Mouse (Mus musculus): ENCODE data around the gene Ssc5d. TPM values are rescaled to one million over a fixed set of nuclear protein-coding genes. Genes with fewer than 3 reads are reported as not detected.

Ssc5d gene
- polyA plus RNA-seq, 1 experiment from 2014 or later, result 1.6 TPM

DNA sequence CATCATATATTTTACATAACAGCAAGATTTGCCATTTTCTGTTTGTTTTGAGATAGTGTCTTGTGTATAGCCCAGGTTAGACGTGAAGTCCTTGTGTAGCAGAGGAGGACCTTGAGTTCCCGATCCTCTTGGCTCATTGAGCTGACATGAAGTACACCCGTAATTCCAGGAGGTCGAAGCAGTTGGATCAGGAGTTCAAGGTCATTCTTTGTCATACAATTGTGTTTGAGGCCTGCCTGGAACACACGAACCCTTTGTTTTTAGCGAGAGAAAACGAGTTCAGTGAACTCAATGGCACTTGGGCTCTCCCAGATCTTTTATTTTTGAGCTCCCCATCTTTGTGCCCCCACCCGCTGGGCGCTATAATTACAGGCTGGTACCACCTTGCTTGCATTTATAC is 23.2 kb upstream of the Ssc5d start:
- 85% methylated on average over 9 of the region's 9 CpGs for WGBS
- H3K4me3 ChIP-seq, result no peak overlapping the region
- H3K27ac ChIP-seq, result no peak overlapping the region
- H3K27me3 ChIP-seq, result peaks cover 19% of the 10 kb centered on the region
- no peak for ATAC-seq (ENCODE audit: low FRiP score)
- H3K4me2 ChIP-seq (replicated peaks), result no peak overlapping the region
- no peak overlapping the region for H3K9ac ChIP-seq
- H3K9me3 ChIP-seq (replicated peaks), result peaks cover 4% of the 10 kb centered on the region; the same call in 1 of the 2 replicates
- no peaks in the 10 kb centered on the region for H3K36me3 ChIP-seq
- peaks cover 11% of the 10 kb centered on the region for H3K4me1 ChIP-seq

DNA sequence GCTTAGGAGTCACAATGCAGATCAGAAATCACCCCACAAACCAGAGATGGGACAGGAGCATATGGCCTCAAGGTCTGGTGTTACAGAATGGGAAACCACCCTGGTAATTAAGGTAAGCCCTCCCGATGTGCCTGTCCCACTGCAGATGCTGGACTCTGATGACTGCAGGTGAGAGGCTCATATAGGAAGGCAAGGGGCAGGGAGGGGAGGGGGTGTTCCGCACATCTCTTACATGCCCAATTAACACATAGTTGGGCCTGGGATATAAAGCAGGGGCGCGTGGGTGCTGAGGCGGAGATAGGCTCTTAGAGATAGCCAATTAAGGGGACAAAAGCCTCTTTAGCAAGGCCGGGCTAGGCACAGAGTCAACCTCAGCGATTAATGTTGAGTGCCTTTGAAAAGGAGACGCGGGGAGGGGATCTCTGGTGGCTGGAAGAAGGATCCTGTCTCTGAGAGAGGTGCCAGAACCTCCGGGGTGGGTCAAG is 19.1 kb upstream of the Ssc5d start, which contains the start of gene Gm36210:
Gm36210 (minus strand) TSS at position 51 of the 485 bp plus-strand sequence.
- Histone ChIP-seq H3K36me3 (no peaks in the 10 kb centered on the region), H3K9me3 (replicated peaks) (no peaks in the 10 kb centered on the region), H3K4me2 (replicated peaks) (no peak within 1 kb of the TSS), H3K9ac (no peak within 1 kb of the TSS), H3K27ac (no peak within 1 kb of the TSS), H3K27me3 (no peaks in the 10 kb centered on the region), H3K4me3 (no peak within 1 kb of the TSS), H3K4me1 (no peaks in the 10 kb centered on the region)
- ATAC-seq (ENCODE audit: low FRiP score), result 0 out of 2 replicates have a peak, but pooled peaks have one; percentile 29
- 68% methylated on average over 10 of the region's 10 CpGs for WGBS

DNA sequence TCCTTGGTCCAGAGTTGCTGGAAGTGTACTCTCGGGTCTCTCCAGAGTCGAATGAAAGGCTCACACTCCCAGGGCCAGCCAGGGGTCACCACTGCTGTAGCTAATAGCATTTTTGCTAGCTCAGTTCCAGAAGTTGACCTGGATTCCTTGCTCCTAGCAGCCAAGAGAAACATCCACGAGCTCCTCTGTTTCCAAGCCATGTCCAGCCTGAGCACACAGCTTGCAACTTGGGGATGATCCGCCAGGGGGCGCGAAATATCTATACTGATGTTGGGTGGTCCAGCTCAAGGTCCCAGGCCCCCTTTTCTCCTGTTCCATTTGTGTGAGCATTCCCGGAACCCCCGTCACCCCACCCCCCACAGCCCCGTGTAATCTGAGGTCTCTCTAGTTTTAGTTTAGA is 14.0 kb upstream of the Ssc5d start:
- ATAC-seq (ENCODE audit: low FRiP score), result no peak
- Histone ChIP-seq H3K9me3 (replicated peaks) (no peaks in the 10 kb centered on the region), H3K4me1 (peaks cover 13% of the 10 kb centered on the region), H3K27ac (no peak overlapping the region), H3K4me2 (replicated peaks) (no peak overlapping the region), H3K27me3 (no peaks in the 10 kb centered on the region), H3K4me3 (no peak overlapping the region), H3K9ac (no peak overlapping the region), H3K36me3 (no peaks in the 10 kb centered on the region)
- WGBS, result 33% methylated on average over 9 of the region's 9 CpGs

DNA sequence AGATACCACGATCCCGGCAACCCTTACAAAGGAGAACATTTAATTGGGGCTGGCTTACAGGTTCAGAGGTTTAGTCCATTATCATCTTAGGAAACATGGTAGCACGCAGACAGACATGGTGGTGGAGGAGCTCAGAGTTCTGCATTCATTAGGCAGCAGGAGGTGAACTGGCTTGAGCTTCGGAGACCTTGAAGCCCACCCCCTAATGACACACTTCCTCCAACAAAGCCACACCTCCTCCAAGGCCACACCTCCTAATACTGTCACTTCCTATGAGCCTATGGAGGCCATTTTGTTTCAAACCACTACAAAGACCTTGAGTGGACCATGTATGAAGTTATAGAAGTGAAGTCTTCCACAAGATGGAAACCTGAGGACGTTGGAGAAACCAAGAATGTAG is 13.3 kb upstream of the Ssc5d start:
- no peak for ATAC-seq (ENCODE audit: low FRiP score)
- Histone ChIP-seq H3K4me2 (replicated peaks) (no peak overlapping the region), H3K4me1 (peaks cover 20% of the 10 kb centered on the region), H3K9me3 (replicated peaks) (no peaks in the 10 kb centered on the region), H3K4me3 (no peak overlapping the region), H3K27me3 (no peaks in the 10 kb centered on the region), H3K27ac (no peak overlapping the region), H3K9ac (no peak overlapping the region), H3K36me3 (no peaks in the 10 kb centered on the region)
- 63% methylated on average over 5 of the region's 5 CpGs for WGBS

DNA sequence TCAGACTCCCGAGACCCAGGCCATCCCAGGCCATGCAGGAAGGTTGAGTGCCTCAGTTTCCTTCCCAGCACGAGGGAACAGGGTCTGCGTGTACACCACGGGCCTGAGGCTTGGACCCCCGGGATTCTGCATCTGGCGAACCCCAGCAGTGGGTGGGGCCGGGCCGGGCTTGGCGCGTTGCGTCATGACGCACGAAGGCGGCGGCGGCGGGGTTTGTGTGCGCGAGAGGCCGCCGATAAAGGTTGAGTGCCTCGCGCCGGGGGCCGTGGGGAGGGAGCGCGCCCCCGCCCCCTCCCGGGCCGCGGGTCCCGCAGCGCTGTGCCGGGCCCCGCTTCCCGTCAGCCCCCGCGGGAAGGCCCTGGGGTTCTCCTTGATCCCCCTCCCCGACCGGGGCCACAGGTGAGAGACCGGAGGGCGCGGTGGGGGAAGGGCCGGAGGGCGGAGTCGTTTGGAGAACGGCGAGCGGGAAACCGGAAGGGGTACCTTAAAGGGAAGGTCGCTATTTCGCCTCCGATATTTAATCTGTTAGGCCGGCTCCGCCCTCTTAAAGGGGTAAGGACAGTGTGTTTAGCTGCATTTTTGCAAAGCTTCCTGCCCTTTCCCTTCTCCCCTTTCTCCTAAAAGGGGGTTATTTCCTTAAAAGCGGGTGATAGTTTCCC is 10.4 kb upstream of the Ssc5d start, which contains the start of gene Zfp628:
Zfp628 (plus strand) TSS at position 211 of the 659 bp plus-strand sequence.
- ATAC-seq (ENCODE audit: low FRiP score), result peak; percentile 91
- peak within 1 kb of the TSS; percentile 70 for H3K4me3 ChIP-seq
- peak within 1 kb of the TSS; percentile 88 for H3K9ac ChIP-seq
- no peaks in the 10 kb centered on the region for H3K9me3 ChIP-seq (replicated peaks)
- H3K36me3 ChIP-seq, result peaks cover 27% of the 10 kb centered on the region
- peaks cover 21% of the 10 kb centered on the region for H3K4me1 ChIP-seq
- peak within 1 kb of the TSS; percentile 98 for H3K27ac ChIP-seq
- under 1% methylated on average over 55 of the region's 56 CpGs for WGBS
- peak within 1 kb of the TSS; percentile 80 for H3K4me2 ChIP-seq (replicated peaks)
- no peaks in the 10 kb centered on the region for H3K27me3 ChIP-seq

DNA sequence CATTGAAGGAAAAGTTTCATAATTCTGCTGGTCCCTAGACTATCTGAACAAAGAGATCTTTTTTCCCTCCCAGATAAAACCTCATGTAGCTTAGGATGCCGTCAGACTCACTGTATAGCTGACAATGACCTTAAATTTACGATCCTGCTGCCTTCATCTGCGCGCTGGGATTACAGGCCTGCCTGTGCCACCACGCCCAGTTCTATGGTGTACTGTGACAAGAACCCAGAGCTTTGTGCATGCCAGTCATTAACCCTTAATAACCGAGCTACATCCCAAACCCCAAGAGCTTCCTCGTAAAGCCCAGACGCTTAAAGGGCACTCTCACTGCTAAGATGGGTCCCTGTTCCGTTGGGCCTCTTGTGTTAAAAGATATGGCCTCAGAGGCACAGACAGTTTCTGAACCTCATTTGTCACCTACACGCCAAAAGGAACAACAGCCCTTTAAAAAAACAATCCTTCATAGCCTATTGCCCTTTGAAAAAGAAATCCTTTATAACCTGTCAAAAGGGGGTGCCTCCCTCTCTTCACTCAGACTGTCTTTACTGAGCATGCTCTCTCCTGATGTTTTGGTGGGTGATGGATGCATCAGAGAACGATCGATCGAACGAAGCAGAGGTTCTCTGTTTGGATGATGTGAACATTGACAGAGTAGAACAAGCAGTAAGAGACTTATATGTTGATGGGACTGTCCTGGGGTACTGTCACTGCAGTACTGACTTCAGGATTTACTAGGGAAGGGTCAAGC is 9.7 kb upstream of the Ssc5d start:
- Histone ChIP-seq H3K9me3 (replicated peaks) (no peaks in the 10 kb centered on the region), H3K9ac (peak overlapping the region; percentile 88), H3K27me3 (no peaks in the 10 kb centered on the region), H3K27ac (peak overlapping the region; percentile 98), H3K4me1 (peaks cover 23% of the 10 kb centered on the region), H3K4me2 (replicated peaks) (peak overlapping the region; percentile 80), H3K36me3 (peaks cover 34% of the 10 kb centered on the region), H3K4me3 (peak overlapping the region; percentile 70)
- peak; percentile 31 for ATAC-seq (ENCODE audit: low FRiP score)
- 18% methylated on average over 14 of the region's 14 CpGs for WGBS

DNA sequence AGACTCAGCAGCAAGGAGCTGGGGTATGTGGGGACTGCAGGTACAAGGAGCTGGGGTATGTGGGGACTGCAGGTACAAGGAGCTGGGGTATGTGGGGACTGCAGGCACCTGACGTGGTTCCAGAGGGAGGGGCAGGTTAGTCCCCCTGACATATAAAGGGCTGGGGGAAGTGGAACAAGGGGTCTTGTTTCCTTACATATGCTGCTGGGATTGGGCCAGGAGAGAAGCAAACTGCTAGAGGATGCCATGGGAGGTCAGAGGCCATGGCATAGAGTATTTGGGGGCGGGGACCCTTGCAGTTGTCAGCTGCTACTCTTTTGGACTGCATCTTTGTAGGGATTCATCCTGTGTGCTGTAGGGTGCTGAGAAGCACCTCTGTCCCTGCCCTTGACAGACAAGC is 8.1 kb upstream of the Ssc5d start:
- Histone ChIP-seq H3K9me3 (replicated peaks) (no peaks in the 10 kb centered on the region), H3K4me1 (peaks cover 40% of the 10 kb centered on the region), H3K27me3 (no peaks in the 10 kb centered on the region), H3K4me3 (no peak overlapping the region; the same call in 1 of the 2 replicates), H3K27ac (no peak overlapping the region), H3K36me3 (peaks cover 36% of the 10 kb centered on the region), H3K4me2 (replicated peaks) (no peak overlapping the region), H3K9ac (no peak overlapping the region)
- ATAC-seq (ENCODE audit: low FRiP score), result no peak
- 100% methylated on average over 2 of the region's 2 CpGs for WGBS

DNA sequence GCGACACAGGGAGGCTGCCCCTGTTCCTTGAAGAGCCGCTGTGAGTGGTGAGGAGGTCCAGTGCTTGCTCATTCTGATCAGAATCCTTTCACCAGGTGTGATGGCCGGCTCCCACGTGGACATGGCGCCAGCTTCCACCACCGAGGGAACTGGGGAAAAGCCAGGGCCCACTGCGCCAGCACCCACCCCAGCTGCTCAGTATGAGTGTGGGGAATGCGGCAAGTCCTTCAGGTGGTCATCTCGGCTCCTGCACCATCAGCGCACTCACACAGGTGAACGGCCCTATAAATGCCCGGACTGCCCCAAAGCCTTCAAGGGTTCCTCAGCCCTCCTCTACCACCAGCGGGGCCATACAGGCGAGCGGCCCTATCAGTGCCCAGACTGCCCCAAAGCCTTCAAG is 6.9 kb upstream of the Ssc5d start:
- Histone ChIP-seq H3K36me3 (peaks cover 36% of the 10 kb centered on the region), H3K27ac (no peak overlapping the region), H3K9me3 (replicated peaks) (no peaks in the 10 kb centered on the region), H3K4me1 (peaks cover 52% of the 10 kb centered on the region), H3K4me3 (no peak overlapping the region), H3K27me3 (no peaks in the 10 kb centered on the region), H3K4me2 (replicated peaks) (no peak overlapping the region), H3K9ac (no peak overlapping the region)
- ATAC-seq (ENCODE audit: low FRiP score), result no peak
- WGBS, result 90% methylated on average over 15 of the region's 15 CpGs

DNA sequence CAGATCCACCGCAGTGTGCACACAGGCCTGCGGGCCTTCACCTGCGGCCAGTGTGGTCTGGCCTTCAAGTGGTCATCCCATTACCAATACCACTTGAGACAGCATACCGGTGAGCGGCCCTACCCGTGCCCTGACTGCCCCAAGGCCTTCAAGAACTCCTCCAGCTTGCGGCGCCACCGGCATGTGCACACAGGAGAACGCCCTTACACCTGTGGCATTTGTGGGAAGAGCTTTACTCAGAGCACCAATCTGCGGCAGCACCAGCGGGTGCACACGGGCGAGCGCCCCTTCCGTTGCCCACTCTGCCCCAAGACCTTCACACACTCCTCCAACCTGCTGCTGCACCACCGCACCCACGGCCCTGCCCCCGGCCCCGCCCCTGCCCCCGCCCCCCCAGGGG is 6.5 kb upstream of the Ssc5d start:
- Histone ChIP-seq H3K4me2 (replicated peaks) (no peak overlapping the region), H3K4me3 (no peak overlapping the region), H3K27ac (no peak overlapping the region), H3K4me1 (peaks cover 56% of the 10 kb centered on the region), H3K36me3 (peaks cover 36% of the 10 kb centered on the region), H3K9ac (no peak overlapping the region), H3K9me3 (replicated peaks) (no peaks in the 10 kb centered on the region), H3K27me3 (no peaks in the 10 kb centered on the region)
- 86% methylated on average over 21 of the region's 21 CpGs for WGBS
- ATAC-seq (ENCODE audit: low FRiP score), result no peak

DNA sequence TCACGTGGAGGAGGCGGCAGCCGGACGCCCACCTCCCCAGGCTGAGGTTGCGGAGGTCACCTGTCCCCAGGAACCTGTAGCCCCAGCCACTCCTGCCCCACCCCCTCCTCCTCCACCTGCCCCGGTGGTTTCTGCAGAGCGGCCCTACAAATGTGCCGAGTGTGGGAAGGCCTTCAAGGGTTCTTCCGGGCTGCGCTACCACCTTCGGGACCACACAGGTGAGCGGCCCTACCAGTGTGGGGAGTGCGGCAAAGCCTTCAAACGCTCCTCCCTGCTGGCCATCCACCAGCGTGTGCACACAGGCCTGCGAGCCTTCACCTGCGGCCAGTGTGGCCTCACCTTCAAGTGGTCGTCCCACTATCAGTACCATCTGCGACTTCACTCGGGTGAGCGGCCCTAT is 5.6 kb upstream of the Ssc5d start:
- H3K27ac ChIP-seq, result no peak overlapping the region
- H3K4me3 ChIP-seq, result no peak overlapping the region
- H3K27me3 ChIP-seq, result no peaks in the 10 kb centered on the region
- 89% methylated on average over 21 of the region's 21 CpGs for WGBS
- H3K4me2 ChIP-seq (replicated peaks), result no peak overlapping the region
- H3K4me1 ChIP-seq, result peaks cover 61% of the 10 kb centered on the region
- peaks cover 36% of the 10 kb centered on the region for H3K36me3 ChIP-seq
- no peak for ATAC-seq (ENCODE audit: low FRiP score)
- no peaks in the 10 kb centered on the region for H3K9me3 ChIP-seq (replicated peaks)
- H3K9ac ChIP-seq, result no peak overlapping the region

DNA sequence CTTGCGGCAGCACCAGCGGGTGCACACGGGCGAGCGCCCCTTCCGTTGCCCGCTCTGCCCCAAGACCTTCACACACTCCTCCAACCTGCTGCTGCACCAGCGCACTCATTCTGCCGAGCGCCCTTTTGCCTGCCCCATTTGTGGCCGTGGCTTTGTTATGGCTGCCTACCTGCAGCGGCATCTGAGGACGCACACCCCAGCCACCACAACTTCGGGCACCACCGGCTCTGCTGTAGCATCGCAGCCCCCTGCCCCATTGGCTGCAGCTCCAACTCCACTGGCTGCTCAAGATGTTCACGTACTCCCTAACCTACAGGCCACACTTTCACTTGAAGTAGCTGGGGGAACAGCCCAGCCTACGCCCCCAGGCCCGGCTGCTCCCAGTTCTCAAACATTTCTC is 5.1 kb upstream of the Ssc5d start:
- Histone ChIP-seq H3K27me3 (no peaks in the 10 kb centered on the region), H3K4me3 (no peak overlapping the region), H3K9me3 (replicated peaks) (no peaks in the 10 kb centered on the region), H3K36me3 (peaks cover 36% of the 10 kb centered on the region), H3K27ac (peak overlapping the region; percentile 98; the same call in 1 of the 2 replicates), H3K9ac (no peak overlapping the region), H3K4me2 (replicated peaks) (no peak overlapping the region), H3K4me1 (peaks cover 66% of the 10 kb centered on the region)
- ATAC-seq (ENCODE audit: low FRiP score), result no peak
- 91% methylated on average over 19 of the region's 19 CpGs for WGBS

DNA sequence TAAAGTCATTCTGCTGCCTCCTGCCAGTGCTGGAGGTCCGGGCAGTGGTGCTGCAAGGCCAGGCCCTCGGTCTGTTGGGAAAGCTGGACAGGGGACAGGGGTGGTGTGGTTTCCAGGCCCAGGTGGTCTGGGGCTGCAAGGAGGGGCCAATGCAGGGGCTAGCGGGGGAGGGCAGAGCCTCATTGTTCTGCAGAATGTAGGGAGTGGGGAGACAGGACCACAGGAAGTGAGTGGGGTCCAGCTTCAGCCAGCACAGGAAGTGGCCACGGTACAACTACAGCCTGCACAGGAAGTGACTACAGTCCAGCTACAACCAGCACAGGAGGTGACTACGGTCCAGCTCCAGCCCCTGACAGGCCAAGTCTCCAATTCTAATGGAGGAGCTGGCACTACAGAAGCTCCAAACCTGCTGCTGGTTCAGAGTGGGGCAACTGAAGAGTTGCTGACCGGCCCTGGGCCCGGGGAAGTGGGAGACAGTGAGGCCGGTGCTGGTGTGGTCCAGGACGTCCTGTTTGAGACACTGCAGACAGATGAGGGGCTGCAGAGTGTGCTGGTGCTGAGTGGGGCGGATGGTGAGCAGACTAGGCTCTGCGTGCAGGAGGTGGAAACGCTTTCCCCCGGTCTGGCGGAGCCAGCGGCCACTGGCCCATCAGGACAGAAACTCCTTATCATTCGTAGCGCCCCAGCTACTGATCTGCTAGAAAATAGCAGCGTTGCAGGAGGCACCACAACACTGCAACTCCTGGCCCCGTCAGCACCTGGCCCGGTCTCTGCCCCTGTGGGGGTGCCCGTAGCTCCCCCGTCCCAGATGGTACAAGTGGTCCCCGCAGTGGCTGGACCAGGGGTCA is 4.4 kb upstream of the Ssc5d start:
- no peaks in the 10 kb centered on the region for H3K27me3 ChIP-seq
- no peak overlapping the region for H3K4me3 ChIP-seq
- H3K4me1 ChIP-seq, result peaks cover 68% of the 10 kb centered on the region
- peak overlapping the region; percentile 98 for H3K27ac ChIP-seq
- H3K9me3 ChIP-seq (replicated peaks), result no peaks in the 10 kb centered on the region
- peaks cover 36% of the 10 kb centered on the region for H3K36me3 ChIP-seq
- peak overlapping the region; percentile 88 for H3K4me2 ChIP-seq (replicated peaks)
- 53% methylated on average over 23 of the region's 23 CpGs for WGBS
- ATAC-seq (ENCODE audit: low FRiP score), result no peak
- H3K9ac ChIP-seq, result peak overlapping the region; percentile 49

Measured in hindbrain, embryonic 12.5 days (tissue).